Mouse (Mus musculus) frontal cortex, adult 2 months (tissue): Measurements from ENCODE around the gene Oprd1. TPM values are rescaled to one million over a fixed set of nuclear protein-coding genes. Genes with fewer than 3 reads are reported as not detected.

Source experiments
- DNase-seq, 2 experiments: peaks; one replicate each; pipeline ENCODE4 v3.0.0; 2022; ENCODE audit warnings: low spot score in 1 of 2; ENCODE audit errors: extremely low spot score in 1 of 2
- polyA plus RNA-seq: library from polyadenylated mRNA; depleted of rRNA; stranded (reverse); fragments of >200 nt; gene quantifications from 2 replicates; pipeline ENCODE4 v1.2.3, GENCODE M21; 2012

Gene Oprd1
- polyA plus RNA-seq, 1 experiment: 13.1 TPM

DNA sequence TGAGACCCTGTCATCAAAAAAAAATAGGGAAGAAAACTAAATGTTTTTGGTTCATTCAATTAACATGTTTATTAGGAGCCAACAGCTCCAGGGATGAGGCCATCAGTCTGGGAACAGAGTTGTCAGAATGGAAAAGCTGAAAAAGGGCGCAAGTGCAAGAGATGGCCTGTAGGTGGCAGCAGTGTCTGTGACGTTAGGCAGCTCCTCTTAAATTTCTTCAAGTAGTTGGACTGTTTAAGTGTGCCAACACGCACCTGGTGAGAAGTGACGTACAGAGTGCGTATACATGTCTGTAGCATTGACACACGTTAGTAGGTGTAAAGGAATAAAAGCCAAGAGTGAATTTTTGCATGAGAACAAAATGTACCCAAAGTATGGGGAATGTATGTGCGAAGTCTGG, 55.4 kb downstream of the Oprd1 start:
- peak in 1 of 2 experiments; percentile 85 for DNase-seq

DNA sequence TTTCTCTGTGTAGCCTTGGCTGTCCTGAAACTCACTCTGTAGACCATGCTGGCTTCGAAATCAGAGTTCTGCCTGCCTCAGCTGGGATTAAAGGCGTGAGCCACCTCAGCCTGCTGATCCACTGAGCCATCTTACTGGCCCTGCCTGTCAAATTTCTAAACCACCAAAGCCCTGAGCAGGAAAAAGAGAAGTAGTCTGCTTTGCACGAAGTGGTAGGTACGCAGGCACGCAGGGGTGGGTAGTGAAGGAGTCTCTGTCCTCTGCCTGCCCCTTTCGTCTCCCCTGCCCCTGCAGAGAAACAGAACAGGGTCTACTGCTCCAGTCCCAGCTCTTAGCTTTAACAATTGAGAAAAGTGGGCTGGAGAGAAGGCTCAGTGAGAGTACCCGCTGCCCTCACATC, 59.2 kb downstream of the Oprd1 start:
- DNase-seq: no peak

DNA sequence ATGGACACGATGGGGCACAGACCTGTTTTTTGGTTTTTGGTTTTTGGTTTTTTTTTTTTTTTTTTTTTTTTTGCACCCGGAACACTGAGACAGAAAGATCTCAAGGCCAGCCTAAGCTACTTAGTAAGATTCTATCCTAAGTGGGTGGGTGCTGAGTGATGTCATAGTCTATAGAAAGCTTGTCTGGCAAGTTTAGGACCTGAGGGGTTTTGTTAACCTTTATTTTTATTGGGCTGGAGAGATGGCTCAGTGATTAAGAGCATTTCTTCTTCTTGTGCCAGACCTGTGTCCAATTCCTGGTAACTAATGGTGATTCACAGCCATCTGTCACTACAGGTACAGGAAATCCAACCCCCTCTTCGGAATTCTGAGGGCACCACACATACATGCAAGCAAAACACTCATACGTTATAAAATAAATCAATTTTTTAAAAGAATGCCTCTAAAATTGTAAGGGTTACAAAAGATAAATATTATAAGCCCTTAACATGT, 63.7 kb downstream of the Oprd1 start:
- DNase-seq: no peak

DNA sequence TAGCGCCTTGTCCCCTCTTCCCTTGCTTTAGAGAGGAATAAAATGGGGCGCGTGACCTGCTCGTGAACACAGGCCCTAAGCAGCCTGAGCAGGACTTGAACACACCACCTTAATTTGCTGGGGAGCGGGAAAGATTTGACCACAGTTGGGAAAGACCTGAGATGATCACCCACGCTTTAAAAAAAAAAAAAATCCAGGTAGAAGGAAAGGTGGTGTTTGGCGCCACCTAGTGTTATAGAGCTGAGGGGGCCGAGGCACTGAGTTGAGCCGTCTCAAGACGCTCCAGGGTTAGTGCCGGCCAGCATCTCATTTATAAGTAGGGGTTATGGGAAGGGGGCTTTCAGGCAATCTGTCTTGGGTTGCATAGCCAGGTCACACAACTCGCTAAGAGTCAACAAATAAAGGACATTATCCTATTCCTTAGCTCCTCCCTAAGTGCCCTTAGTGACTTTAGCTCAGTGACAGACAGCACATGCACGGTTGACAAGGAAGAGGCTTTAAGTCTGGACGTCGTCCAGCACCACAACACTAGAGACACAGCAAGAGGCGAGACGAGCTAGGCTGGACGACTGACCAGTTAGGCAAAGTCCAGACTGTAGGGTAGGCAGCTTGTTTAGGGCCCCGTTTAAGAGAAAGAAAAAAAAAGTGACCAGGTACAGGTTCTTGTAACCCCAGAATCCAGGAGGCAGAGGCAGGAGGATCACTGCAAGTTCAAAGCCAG, 64.6 kb downstream of the Oprd1 start:
- DNase-seq: peak in 1 of 2 experiments; percentile 85

DNA sequence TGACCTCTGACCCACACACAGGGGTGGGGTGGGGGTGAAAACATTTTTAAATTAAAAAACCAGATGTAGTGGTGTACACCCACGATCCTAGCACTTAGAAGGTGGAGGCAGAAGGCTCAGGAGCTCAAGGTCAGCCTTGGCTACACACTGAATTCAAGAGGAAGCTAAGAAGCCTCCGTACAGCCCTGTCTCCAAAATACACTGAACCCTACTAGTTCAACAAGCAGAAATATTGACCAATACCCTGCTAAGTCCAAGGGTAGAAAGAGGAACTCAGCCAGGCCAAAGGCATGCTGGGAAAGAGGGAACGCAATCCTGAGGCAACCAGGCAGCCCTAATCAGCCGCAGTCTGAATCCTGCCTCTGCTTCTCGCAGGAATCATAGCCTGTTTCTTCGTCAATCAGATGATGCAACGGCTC, 66.0 kb downstream of the Oprd1 start:
- DNase-seq: peak in 1 of 2 experiments; percentile 19

DNA sequence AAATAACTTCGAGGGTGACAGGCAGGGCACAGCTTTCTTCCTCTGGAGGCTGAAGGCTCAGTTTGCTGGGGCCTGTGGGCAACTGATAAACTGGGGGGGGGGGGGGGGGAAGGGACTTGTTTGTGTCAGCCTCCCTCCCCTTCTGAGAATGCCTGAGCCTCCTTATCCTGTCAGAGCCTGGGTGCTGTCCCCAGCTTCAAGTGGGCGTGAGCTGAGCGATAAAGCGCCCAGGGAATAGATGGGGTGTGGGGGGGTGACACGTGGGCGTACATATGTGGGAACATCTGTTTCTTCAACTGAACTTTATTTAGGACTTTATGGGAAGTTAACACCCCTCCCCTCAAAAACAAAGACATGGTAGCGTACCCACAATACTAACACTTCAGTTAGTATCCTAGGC, 66.8 kb downstream of the Oprd1 start:
- DNase-seq: peak in 1 of 2 experiments; percentile 48

DNA sequence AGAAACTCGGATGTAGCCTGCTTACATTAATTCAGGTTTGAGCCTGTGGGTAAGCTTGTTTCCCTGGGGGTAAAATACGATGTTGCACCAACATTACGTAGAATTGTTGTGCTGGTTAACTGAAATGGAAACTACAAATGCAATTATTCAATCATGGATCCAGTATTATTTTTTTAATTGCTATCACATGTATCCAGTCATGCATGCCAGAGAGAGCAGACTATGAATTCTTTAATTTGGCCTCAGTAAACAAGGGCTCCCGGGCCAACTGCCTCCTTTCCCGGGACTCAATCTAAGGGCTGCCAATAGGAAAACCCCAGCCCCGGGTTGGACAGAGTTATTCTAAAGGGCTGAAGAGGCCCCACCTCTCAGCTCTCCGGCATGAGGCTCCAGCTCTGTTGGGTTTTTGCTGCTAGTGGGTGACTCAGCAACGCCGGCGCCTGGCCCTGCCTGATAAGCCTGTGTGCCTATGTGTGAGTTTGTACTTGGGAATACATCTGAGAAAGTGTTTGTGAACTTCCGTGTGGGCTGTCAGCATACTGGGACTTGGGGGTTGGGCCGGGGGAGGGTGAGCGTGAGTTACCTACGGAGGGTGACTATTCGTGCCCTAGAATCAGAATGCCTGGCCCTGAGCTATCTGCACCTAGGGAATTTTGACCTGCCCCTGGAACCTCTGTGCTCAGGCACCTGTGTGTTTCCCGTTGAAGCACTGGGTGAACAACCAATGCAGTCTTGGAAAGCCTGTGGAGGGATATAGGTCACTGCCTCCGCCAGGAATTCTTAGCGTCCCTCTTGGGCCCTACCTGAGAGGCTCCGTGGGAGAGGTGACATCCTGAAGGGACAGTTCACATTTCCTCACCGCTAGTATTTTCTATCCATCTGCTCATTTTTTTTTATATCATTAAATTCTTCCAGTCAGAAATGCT, 67.5 kb downstream of the Oprd1 start:
- peak; percentile 53 to 70 for DNase-seq

DNA sequence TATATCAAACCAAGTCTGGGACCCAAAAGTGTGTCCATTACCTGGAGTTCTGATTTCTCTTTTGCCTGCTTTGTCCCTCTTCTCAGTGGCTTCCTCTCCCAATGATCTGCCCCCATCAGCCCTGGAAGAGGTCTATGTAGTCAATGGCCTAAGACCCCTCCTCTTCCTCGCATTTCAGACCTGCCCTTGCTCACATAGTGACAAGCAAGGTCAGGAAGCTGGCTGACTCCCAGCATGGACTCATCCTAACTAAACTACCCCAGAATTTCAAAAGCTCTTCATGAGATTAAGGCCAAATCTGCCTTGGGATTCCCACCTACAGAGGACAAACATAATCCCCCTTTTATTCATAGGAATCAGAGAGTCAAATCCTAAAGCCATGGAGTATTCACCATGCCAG, 68.5 kb downstream of the Oprd1 start:
- DNase-seq: no peak

DNA sequence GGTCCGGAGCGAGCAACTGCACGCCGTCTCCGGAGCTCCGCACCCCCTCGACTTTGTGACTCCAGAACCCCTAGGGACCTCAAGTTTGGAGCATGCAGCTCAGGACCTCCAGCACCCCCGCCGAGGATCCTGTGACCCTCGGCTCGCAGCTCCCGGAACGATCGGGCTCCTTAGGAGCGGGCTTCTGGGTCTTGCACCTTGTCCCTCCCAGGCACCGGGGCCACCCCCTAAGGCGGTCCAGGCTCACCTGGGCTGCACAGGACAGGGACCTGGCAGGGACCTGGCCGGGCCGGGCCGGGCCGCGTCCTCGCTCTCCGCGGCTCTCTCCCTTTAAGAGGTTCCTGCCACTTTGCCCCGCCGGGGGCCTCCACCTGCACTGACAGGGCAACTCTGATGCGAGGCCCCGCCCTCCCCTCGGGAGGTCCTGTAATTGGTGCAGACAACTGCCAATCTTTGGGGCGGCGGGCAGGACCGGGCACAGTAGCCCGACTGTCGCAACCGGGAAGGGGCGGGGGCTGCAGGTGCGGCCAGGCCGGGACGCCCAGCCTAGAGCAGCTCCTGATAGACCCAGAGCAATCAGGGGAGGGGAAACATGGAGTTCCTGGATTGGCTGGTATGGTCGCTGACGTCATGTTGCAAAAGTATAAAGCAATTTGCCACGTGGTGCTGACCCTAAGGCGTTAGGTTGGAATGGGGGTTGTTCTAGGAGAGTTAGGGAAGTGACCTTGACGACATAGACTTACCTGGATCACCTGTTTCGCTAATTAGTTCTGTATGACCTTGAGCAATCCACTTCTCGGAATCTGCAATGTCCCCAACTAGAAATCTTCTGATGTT, 69.1 kb downstream of the Oprd1 start, which contains the start of gene Epb41:
Epb41 (minus strand) TSS at position 389 of the 837 bp plus-strand sequence.
- peak; percentile 87 to 98 for DNase-seq

DNA sequence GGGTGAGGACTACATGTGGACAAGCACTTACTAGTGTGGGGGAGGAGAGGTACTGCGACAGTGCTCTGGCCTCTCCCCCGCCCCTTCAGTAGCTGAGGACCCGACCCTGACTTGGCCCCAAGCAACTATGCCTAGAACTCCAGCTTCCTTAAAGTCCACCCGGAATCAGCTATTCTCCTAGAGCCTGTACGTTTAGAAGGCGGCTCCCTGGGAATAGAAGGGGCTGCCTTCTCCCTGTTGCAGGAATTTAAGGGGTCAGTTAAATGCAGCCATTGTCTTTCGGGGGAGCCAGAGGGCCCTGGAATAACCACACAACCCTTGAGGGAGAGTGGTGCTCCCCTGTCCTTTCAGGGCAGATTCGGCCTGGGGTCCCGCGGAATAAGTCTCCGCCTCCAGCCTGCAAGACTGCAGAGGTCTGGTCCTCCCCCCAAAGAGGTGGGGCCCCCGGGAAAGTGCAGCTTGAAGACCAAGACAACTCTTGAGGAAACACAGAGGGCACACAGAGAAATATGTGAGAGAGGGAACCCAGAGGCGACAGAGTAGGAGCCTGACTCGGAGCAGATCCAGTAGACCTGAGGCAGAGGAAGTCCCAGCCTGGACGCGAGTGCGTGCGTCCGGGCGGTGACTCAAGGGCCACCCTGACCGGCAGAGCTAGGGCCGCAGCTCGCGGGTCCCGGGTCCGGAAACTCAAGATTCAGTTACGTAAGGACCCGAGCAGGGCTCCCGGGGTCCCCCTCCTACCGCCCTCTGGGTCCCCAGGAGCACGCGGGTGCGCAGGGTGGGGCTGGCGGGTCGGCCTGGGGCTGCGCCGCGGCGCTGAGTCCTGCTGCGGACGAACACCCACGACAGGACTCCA, 70.0 kb downstream of the Oprd1 start, which contains the start of gene Gm10300:
Gm10300 (plus strand) TSS at position 621 of the 856 bp plus-strand sequence.
- no peak for DNase-seq

DNA sequence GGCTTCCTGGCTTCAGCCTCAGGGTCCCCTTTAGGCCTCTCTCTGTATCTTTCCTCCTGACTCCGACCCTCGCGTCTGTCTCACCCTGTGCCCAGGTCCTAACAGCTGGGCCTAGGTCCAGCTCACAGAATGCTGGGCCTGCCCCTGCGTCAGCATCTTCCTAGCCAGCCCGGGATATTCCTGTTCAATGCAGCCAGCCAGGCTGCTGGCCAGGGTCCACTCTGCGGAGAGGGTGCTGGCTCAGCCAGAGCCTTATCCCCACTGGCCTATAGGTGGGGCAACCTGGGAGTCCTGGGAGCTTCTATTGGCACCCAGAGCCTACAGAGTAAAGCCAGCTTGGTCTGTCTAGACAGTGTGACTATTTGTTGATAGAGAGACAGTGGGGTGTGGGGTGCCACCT, 71.3 kb downstream of the Oprd1 start:
- DNase-seq: no peak

DNA sequence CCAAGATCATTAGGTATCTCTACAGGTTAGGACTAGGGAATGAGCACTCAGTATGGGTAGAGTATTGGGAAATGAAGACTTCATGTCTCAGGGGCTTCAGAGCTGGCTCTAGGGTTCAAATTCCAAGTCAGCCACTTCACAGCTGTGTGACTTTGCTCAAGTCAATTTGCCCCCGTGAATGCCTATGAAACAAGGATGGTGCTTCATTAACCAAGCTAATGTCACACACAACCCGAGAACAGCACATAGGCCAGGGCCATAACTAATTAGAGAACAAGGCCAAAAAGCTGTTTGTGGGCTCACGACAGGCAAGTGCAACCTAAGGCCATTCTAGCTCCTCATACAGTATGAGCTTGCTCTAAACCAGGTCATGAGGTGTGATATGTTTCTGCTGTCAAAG, 72.1 kb downstream of the Oprd1 start:
- DNase-seq: no peak

DNA sequence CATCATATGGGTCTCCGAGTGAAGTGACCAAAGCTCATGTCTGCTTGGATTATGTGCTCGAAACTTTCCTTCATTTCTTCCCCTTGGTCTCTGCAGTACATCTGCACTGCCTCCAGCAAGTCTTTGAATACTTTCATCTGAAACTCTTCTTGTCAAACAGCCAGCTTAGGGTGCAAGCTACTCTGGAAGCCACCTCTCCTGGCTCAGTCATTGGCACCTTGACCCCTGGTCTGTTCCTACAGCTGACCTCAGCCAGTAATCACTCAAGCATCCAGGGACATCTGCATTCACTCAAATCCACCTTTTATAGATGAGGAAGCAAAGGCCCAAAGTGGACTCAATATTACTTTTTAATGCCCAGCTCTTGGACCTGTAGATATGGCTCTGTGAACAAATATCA, 72.6 kb downstream of the Oprd1 start:
- no peak for DNase-seq

DNA sequence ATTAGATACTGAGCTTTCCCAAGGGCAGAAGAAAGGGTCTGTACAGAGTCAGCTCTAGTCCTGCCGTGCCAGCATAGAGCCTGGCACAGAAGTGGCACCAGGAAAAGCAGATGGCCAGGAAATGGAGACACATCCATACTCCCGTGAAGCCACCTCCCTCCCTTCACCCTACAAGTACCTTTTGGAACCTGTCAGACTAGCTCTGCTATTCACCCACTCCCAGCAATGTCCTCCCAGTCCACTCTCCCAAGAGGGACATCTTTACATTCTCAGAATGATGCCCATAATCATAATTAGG, 76.4 kb downstream of the Oprd1 start:
- DNase-seq: no peak

DNA sequence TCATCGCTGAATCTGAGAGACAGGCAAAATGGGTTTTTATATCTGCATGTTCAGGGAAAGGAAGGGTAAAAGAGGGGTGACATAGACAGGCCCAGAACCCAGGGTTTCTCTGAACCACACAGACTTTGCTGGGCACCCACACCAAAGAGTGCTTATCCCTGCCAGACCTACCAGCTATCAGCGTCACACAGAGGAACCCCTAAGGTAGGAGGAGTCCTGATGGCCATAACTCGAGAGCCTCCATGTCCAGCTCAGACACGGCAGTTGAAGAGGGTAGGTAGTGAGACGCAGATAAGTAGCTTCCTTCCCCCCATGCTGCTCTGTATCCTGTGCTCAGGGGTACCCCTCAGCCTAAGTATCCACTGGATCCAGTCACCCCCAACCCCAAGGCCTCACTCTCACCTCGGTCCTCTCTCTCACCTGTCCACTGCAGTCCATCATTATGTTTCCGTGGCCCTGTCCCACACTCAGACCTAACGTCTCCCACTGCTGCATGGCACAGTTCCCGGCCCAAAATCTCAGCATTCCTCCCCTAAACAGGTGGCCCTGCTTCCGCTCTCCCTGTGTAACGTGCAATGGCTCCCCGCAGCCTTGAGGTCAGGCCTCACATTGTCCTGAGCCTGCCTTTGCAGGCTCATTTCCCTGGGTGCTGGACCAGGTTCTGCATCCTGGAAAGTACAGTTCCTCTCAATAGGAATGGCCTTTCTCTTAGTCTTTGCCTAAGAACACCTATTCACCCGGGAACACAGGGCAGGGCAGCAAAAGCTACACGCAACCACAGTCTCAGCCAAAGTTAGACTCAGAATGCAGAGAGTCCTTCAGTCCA, 77.0 kb downstream of the Oprd1 start:
- DNase-seq: no peak

DNA sequence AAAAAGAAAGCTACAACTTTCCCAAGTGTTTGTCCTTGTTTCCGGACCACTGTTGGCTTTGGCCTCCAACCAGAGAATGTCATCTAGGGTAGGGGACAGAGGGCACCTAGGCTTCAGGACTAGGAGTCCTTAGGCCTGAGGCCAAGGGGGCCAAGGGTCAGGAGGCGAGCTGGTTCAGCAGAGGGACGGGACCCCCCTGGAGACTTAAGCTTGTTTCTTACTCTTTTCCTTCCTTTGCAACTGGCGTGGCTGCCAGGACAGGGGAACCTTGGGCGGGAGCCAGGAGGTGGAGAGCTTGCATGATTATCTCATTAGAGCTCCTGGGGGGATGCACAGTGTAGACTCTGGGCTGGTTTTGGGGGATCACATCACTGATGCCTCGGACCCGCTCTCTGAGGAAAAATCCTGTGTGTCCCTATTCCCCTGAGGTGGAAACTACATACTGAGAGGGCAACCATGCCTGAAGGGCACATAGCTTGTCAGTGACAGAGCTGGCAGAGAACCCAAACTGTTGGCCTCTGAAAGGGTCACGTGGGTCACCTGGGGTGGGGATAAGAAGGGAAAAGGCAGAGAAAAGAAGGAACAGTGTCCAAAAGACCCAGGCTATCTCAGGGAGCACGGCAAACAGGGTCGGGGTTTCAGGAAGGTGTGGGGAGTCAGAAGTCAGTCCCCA, 78.0 kb downstream of the Oprd1 start:
- DNase-seq: no peak

DNA sequence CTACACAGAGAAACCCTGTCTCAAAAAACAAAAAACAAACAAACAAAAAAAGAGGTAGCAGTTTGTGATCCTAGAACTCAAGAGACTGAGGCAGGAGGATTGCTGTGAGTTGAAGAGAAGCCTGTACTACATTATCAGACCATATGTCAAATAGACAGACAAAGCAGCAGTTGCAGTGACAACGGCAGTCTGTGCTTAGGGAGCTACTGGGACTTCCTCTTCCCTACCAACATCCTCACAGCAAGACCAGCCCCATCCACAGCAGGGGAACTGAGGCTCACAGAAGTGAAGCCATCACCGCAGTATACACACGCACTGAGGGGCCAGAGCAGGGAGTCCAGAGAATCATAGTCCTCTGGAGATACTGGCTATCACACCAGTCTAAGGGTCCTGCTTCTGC, 78.7 kb downstream of the Oprd1 start:
- no peak for DNase-seq

DNA sequence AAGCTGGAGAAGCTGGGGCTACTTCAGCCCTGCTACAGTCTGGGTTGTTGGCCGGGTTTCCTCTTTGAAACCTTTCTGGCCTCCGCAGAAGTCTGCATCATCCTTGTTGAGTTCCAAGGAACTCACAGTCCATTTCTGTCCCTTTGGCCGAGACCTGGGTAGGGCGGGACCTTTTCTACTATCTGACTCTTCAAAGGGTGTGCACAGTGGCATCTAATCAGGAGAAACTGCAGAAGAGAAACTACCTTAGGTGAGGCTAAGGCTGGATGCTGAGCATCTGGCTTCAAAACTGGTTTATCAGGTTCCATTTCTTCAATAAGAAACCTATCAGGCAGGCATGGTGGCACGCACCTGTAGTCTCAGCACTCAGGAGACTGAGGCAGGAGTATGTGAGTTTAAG, 79.7 kb downstream of the Oprd1 start:
- DNase-seq: no peak
